Mouse (Mus musculus) forebrain, postnatal 0 days (tissue): ENCODE measurements at regions not wholly inside any gene's neighbourhood (a gene's known extent, or its start where the extent isn't known, plus 50 kb on each side); places are given as distances from the start of the nearest gene placed in this dataset.

Source experiments
- ATAC-seq: fragments of 200-750 bp; cut with Nextera tagmentation; 2 replicates; pipeline ENCODE4 v1.8.0; 2017; ENCODE audit warnings: mild to moderate bottlenecking, moderate library complexity
- DNase-seq: peaks from one replicate; pipeline ENCODE4 v3.0.0-alpha.2; 2015
- H3K27ac ChIP-seq: fragments of 300-500 bp; sonication (generic); 2 replicates; pipeline ENCODE4 v1.5.1; 2014; ENCODE audit warnings: low read depth, mild to moderate bottlenecking, antibody characterized with exemption, low read length, moderate library complexity, mixed read lengths
- H3K27me3 ChIP-seq: fragments of 300-500 bp; sonication (generic); 2 replicates; pipeline ENCODE4 v1.6.1; 2014; ENCODE audit warnings: mild to moderate bottlenecking, low read length, mixed read lengths; ENCODE audit not compliant: insufficient read depth
- H3K36me3 ChIP-seq: fragments of 300-500 bp; sonication (generic); 2 replicates; pipeline ENCODE4 v1.6.1; 2014; ENCODE audit warnings: mild to moderate bottlenecking, moderate library complexity; ENCODE audit not compliant: insufficient read depth
- H3K4me1 ChIP-seq: fragments of 300-500 bp; sonication (generic); 2 replicates; pipeline ENCODE4 v1.6.1; 2014; ENCODE audit warnings: antibody characterized with exemption; ENCODE audit not compliant: insufficient read depth
- H3K4me2 ChIP-seq: fragments of 300-500 bp; sonication (generic); 2 replicates; pipeline ENCODE4 v1.6.1; 2014; ENCODE audit warnings: low read depth, mild to moderate bottlenecking, moderate library complexity
- H3K4me3 ChIP-seq: fragments of 300-500 bp; sonication (generic); 2 replicates; pipeline ENCODE4 v1.5.1; 2014; ENCODE audit warnings: low read depth, low read length, mixed read lengths
- H3K9ac ChIP-seq: fragments of 300-500 bp; sonication (generic); 2 replicates; pipeline ENCODE4 v1.6.1; 2014; ENCODE audit warnings: mild to moderate bottlenecking
- H3K9me3 ChIP-seq: fragments of 300-500 bp; sonication (generic); 2 replicates; pipeline ENCODE4 v1.6.1; 2016; ENCODE audit warnings: low read length
- CTCF ChIP-seq: sonication (generic); IDR thresholded peaks from 2 replicates; pipeline ENCODE4 v1.5.1; 2016; ENCODE audit warnings: antibody characterized with exemption, control low read depth, low read depth
- WGBS: fragments of 180-500 bp; shearing (Covaris S2); extraction: QIAGEN DNeasy Blood & Tissue Kit; methylation state at CpG from one replicate; pipeline ENCODE4 v1.1.7; 2014; 5-methylcytosine and 5-hydroxymethylcytosine counted together

DNA sequence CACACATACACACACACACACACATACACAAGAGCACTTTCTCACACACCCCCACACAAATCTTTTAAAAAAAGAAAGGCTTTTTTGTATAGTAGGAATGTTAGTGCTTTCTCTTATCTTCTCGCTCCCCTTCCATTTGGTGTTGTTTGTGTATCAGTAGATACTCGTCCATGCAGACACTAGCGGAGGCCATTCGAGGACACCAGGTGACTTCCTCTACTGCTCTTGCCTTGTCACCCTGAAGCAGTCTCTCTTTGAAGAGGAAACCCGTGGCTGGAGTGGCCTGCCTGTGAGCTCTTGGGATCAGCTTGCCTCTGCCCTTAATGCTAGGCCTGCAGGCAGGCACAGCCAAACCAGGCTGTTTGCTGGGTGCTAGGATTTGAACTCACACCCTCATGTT lies 105.1 kb upstream of the Max start:
- 77% methylated on average over 5 of the region's 5 CpGs for WGBS

GRCm38 (mm10) chr12:77065645-77066512 lies 103.9 kb upstream of the Max start:
- H3K27me3 ChIP-seq: no peaks in the 10 kb centered on the region
- no peaks in the 10 kb centered on the region for H3K4me1 ChIP-seq
- 64% methylated on average over 6 of the region's 6 CpGs for WGBS
- ATAC-seq (no peak), DNase-seq (no peak)
- H3K36me3 ChIP-seq: no peaks in the 10 kb centered on the region
- H3K9ac ChIP-seq: no peak overlapping the region
- no peaks in the 10 kb centered on the region for H3K9me3 ChIP-seq
- no peak for TF ChIP-seq CTCF
- no peak overlapping the region for H3K4me2 ChIP-seq
- H3K27ac ChIP-seq: no peak overlapping the region
- H3K4me3 ChIP-seq: no peak overlapping the region

More for the DNA sequence above, 105.1 kb upstream of the Max start:
- H3K4me1 ChIP-seq: no peaks in the 10 kb centered on the region
- DNase-seq: no peak
- no peaks in the 10 kb centered on the region for H3K9me3 ChIP-seq
- no peak overlapping the region for H3K4me2 ChIP-seq
- no peak overlapping the region for H3K27ac ChIP-seq
- no peaks in the 10 kb centered on the region for H3K27me3 ChIP-seq
- no peak for ATAC-seq
- no peaks in the 10 kb centered on the region for H3K36me3 ChIP-seq
- H3K4me3 ChIP-seq: no peak overlapping the region
- no peak overlapping the region for H3K9ac ChIP-seq
- no peak for TF ChIP-seq CTCF

- H3K36me3 ChIP-seq: no peaks in the 10 kb centered on the region
- no peaks in the 10 kb centered on the region for H3K27me3 ChIP-seq
- TF ChIP-seq CTCF: no peak
- no peak overlapping the region for H3K4me2 ChIP-seq
- no peak overlapping the region for H3K4me3 ChIP-seq
- H3K9me3 ChIP-seq: no peaks in the 10 kb centered on the region
- WGBS: 44% methylated on average over 4 of the region's 4 CpGs
- H3K9ac ChIP-seq: no peak overlapping the region
- peak; percentile 48; the same call in 1 of the 2 replicates for ATAC-seq
- no peaks in the 10 kb centered on the region for H3K4me1 ChIP-seq
- DNase-seq: no peak
- H3K27ac ChIP-seq: no peak overlapping the region
Measured at GRCm38 (mm10) chr12:77064048-77064447, 102.0 kb upstream of the Max start.

- no peak for DNase-seq
- H3K4me1 ChIP-seq: no peaks in the 10 kb centered on the region; the same call in 1 of the 2 replicates
Measured at GRCm38 (mm10) chr12:77061562-77061847, 99.5 kb upstream of the Max start.

GRCm38 (mm10) chr12:77060766-77061561 lies 99.0 kb upstream of the Max start:
- no peak overlapping the region for H3K4me2 ChIP-seq
- DNase-seq (no peak), ATAC-seq (no peak)
- H3K27ac ChIP-seq: no peak overlapping the region
- no peaks in the 10 kb centered on the region for H3K9me3 ChIP-seq
- no peaks in the 10 kb centered on the region; the same call in 1 of the 2 replicates for H3K4me1 ChIP-seq
- no peak overlapping the region for H3K9ac ChIP-seq
- H3K36me3 ChIP-seq: no peaks in the 10 kb centered on the region
- no peak overlapping the region for H3K4me3 ChIP-seq
- WGBS: 72% methylated on average over 9 of the region's 9 CpGs
- TF ChIP-seq CTCF: no peak
- H3K27me3 ChIP-seq: no peaks in the 10 kb centered on the region

More at GRCm38 (mm10) chr12:77061562-77061847, 99.5 kb upstream of the Max start:
- Histone ChIP-seq H3K4me2 (no peak overlapping the region), H3K9me3 (no peaks in the 10 kb centered on the region), H3K4me3 (no peak overlapping the region), H3K27ac (no peak overlapping the region), H3K36me3 (no peaks in the 10 kb centered on the region), H3K27me3 (no peaks in the 10 kb centered on the region), H3K9ac (no peak overlapping the region)
- no peak for TF ChIP-seq CTCF
- 73% methylated on average over 5 of the region's 5 CpGs for WGBS
- peak; percentile 58; the same call in 1 of the 2 replicates for ATAC-seq

- 27% methylated on average over 16 of the region's 16 CpGs for WGBS
- no peaks in the 10 kb centered on the region for H3K27me3 ChIP-seq
- H3K4me1 ChIP-seq: no peaks in the 10 kb centered on the region; the same call in 1 of the 2 replicates
- no peak overlapping the region for H3K27ac ChIP-seq
- no peak overlapping the region for H3K4me3 ChIP-seq
- DNase-seq (no peak), ATAC-seq (no peak)
- no peaks in the 10 kb centered on the region for H3K36me3 ChIP-seq
- no peaks in the 10 kb centered on the region for H3K9me3 ChIP-seq
- no peak overlapping the region for H3K9ac ChIP-seq
- H3K4me2 ChIP-seq: no peak overlapping the region
- no peak for TF ChIP-seq CTCF
Measured at GRCm38 (mm10) chr12:77060060-77060695, 98.2 kb upstream of the Max start.
